Mouse (Mus musculus) liver, adult 2 months (tissue): ENCODE results near the gene Cdc45.

Source experiments
- CTCF ChIP-seq: fragments of 200-500 bp; IDR thresholded peaks from 2 replicates; pipeline ENCODE4 v1.5.1; 2011; ENCODE audit warnings: low read depth, low read length, control low read depth
- POLR2A ChIP-seq: fragments of 200-500 bp; IDR thresholded peaks from 2 replicates; pipeline ENCODE4 v1.6.1; 2011; ENCODE audit warnings: low read length, control low read depth; ENCODE audit not compliant: insufficient read depth; ENCODE audit errors: extremely low read depth

- no peak for TF ChIP-seq CTCF
- TF ChIP-seq POLR2A, result no peak
Measured at GRCm38 (mm10) chr16:18833486-18833885, 21.7 kb upstream of the Cdc45 start.
